Mouse (Mus musculus) lung, postnatal 0 days (tissue): ENCODE measurements around the gene Arhgef1.

Experiments
- CTCF ChIP-seq: IDR thresholded peaks from 2 replicates; pipeline ENCODE4 v1.5.1; 2016; ENCODE audit warnings: antibody characterized with exemption, mild to moderate bottlenecking
- EP300 ChIP-seq: IDR thresholded peaks from 2 replicates; pipeline ENCODE4 v1.6.1; 2016; ENCODE audit warnings: antibody characterized with exemption, mild to moderate bottlenecking, control low read depth

DNA sequence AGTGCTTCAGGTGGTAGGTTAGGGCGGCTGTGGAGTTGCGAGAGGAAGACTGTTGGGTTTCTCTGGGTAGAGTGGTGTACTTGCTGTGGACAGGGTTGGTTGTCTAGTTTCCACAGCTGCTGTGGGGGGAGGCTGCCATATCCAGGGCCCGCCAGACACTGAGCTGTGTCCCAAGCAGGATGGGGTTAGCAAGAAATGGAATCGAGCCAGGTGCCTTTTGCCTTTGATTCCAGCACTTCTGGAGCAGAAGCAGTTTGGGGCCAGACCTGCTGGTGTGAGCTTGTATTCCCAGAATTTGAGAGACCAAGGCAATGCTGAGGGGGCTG lies 16.4 kb upstream of the Arhgef1 start:
- TF ChIP-seq CTCF (no peak), EP300 (no peak)
